Mouse (Mus musculus): ENCODE data around the gene Jam2. TPM values are rescaled to one million over a fixed set of nuclear protein-coding genes. Genes with fewer than 3 reads are reported as not detected.

Gene Jam2
- polyA plus RNA-seq, 1 experiment, result 37.2 TPM

DNA sequence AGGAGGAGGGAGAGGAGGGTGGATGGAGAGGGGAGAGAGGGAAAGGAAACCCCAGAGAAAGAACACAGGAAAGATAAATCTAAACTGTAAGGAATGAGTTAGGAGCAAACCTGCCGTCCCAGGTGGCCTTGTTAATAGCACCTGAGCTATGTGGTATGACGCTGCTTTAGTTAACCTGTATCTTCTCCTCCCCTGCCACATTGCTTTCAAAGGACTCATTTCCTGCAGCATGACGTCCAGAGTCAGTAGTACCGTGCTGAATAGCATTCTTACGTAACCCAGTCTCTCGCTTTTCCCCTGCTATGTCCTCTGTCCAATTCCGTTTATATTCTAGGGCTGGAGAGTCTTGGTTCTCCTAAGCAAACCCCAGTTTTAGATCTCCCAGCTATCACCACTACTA, 3.0 kb upstream of the Jam2 start:
- no peak for TF ChIP-seq TCF12 (IDR thresholded peaks at IDR 0.05; ENCODE audit: insufficient read depth, poor library complexity, severe bottlenecking)
- TF ChIP-seq USF1 (IDR thresholded peaks at IDR 0.05; ENCODE audit: low read depth), result no peak
- TF ChIP-seq MYOD1 (IDR thresholded peaks at IDR 0.05; ENCODE audit: control insufficient read depth in 1 of 3, insufficient read length in 2 of 3, low read depth in 2 of 3), result no peak
- no peak for TF ChIP-seq MAX (IDR thresholded peaks at IDR 0.05; ENCODE audit: low read depth)
- no peak for TF ChIP-seq POLR2AphosphoS2 (IDR thresholded peaks at IDR 0.05; ENCODE audit: insufficient read length, low read depth)
- no peak for TF ChIP-seq TCF3 (IDR thresholded peaks at IDR 0.05; ENCODE audit: insufficient read length, low read depth)
- TF ChIP-seq SRF (IDR thresholded peaks at IDR 0.05; ENCODE audit: control insufficient read depth, insufficient read length, low read depth), result no peak
- TF ChIP-seq MYOG (IDR thresholded peaks at IDR 0.05; ENCODE audit: control insufficient read depth in 1 of 3, insufficient read depth in 1 of 3, insufficient read length in 2 of 3, low read depth in 2 of 3), result no peak
- no peak for TF ChIP-seq CEBPB (IDR thresholded peaks at IDR 0.05; ENCODE audit: insufficient read depth, poor library complexity, severe bottlenecking)
- no peak for TF ChIP-seq POLR2A (IDR thresholded peaks at IDR 0.05; ENCODE audit: insufficient read length, low read depth)
- TF ChIP-seq E2F4 (IDR thresholded peaks at IDR 0.05; ENCODE audit: insufficient read depth), result no peak
- no peak for TF ChIP-seq REST (IDR thresholded peaks at IDR 0.05; ENCODE audit: insufficient read depth, insufficient read length)
- no peaks in the 10 kb centered on the region for H3K27me3 ChIP-seq (ENCODE audit: control insufficient read depth, insufficient read depth, insufficient read length)

DNA sequence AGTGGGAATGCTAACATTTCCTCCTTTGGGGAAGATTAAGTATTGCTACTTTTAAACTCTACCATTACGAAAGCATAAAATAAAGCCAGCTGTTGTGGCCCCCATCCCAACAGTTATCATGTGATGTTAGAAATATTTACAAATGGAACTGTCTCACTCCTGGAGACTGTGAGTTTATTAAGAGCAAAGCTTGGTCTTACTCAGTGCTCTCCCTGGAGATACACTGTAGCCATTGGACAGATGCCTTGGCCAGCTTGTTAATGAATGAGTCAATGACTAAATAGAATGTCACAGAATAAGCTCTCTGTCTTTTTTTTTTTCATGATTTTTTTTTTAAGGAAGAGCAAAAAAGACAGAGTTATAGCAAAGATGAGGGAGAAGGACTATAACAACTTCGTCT, 2.5 kb upstream of the Jam2 start:
- TF ChIP-seq SRF (IDR thresholded peaks at IDR 0.05; ENCODE audit: control insufficient read depth, insufficient read length, low read depth) (no peak), CEBPB (IDR thresholded peaks at IDR 0.05; ENCODE audit: insufficient read depth, poor library complexity, severe bottlenecking) (no peak), MYOG (IDR thresholded peaks at IDR 0.05; ENCODE audit: control insufficient read depth in 1 of 3, insufficient read depth in 1 of 3, insufficient read length in 2 of 3, low read depth in 2 of 3) (no peak), REST (IDR thresholded peaks at IDR 0.05; ENCODE audit: insufficient read depth, insufficient read length) (no peak), TCF3 (IDR thresholded peaks at IDR 0.05; ENCODE audit: insufficient read length, low read depth) (no peak), POLR2A (IDR thresholded peaks at IDR 0.05; ENCODE audit: insufficient read length, low read depth) (no peak), E2F4 (IDR thresholded peaks at IDR 0.05; ENCODE audit: insufficient read depth) (no peak), MYOD1 (IDR thresholded peaks at IDR 0.05; ENCODE audit: control insufficient read depth in 1 of 3, insufficient read length in 2 of 3, low read depth in 2 of 3) (no peak), TCF12 (IDR thresholded peaks at IDR 0.05; ENCODE audit: insufficient read depth, poor library complexity, severe bottlenecking) (no peak), POLR2AphosphoS2 (IDR thresholded peaks at IDR 0.05; ENCODE audit: insufficient read length, low read depth) (no peak), MAX (IDR thresholded peaks at IDR 0.05; ENCODE audit: low read depth) (no peak), USF1 (IDR thresholded peaks at IDR 0.05; ENCODE audit: low read depth) (no peak)
- H3K79me2 ChIP-seq (ENCODE audit: control insufficient read depth, insufficient read depth), result peaks cover 10% of the 10 kb centered on the region
- no peaks in the 10 kb centered on the region for H3K27me3 ChIP-seq (ENCODE audit: control insufficient read depth, insufficient read depth, insufficient read length)
- H3K4me2 ChIP-seq (ENCODE audit: low read depth), result no peak overlapping the region
- H3ac ChIP-seq (ENCODE audit: control insufficient read depth, insufficient read length), result no peak overlapping the region
- no peaks in the 10 kb centered on the region for H3K36me3 ChIP-seq (ENCODE audit: control insufficient read depth, insufficient read depth)
- no peak overlapping the region for H3K4me3 ChIP-seq

More for the DNA sequence above, 3.0 kb upstream of the Jam2 start:
- Histone ChIP-seq H3ac (ENCODE audit: control insufficient read depth, insufficient read length) (no peak overlapping the region), H3K36me3 (ENCODE audit: control insufficient read depth, insufficient read depth) (no peaks in the 10 kb centered on the region), H3K79me2 (ENCODE audit: control insufficient read depth, insufficient read depth) (peaks cover 7% of the 10 kb centered on the region), H3K4me2 (ENCODE audit: low read depth) (no peak overlapping the region), H3K4me3 (no peak overlapping the region)

DNA sequence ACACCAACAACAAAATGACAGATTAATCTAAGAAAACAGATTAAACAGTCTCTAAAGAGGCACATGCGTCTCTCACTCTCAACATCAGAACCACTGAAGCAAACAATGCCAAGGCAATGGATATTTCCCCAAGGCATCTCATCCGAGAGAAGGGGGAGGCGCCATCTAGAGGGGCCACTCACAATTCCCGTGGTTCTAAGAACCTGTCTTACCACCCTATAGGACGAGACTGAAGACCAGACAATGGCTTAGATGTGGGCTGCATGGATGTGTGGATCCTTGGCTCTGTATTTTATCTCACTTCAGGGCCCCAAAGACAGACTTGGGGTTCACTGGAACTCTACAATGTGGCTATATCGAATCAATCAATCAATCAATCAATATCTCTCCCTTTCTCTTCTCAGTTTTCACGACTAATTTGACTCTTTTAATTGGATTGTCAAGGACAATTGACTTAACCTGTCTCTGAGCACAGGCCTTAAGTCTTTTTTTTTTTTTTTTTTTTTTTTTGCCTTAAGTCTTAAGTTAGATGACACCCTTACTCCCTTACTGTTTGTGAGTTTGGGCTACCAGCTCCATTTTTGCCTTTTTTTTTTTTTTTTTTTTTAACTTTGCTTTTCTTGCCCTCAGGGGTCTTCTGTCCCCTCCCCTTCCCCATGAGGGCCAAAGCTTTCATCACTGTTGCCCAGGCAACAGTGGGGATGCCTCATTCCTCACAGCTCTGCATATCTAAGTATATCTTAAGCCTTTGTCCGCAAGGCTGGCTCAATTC, 1.2 kb upstream of the Jam2 start:
- Histone ChIP-seq H3K79me2 (ENCODE audit: control insufficient read depth, insufficient read depth) (peaks cover 22% of the 10 kb centered on the region), H3K27me3 (ENCODE audit: control insufficient read depth, insufficient read depth, insufficient read length) (no peaks in the 10 kb centered on the region), H3ac (ENCODE audit: control insufficient read depth, insufficient read length) (no peak overlapping the region), H3K4me3 (peak overlapping the region; percentile 88), H3K4me2 (ENCODE audit: low read depth) (peak overlapping the region; percentile 86), H3K36me3 (ENCODE audit: control insufficient read depth, insufficient read depth) (no peaks in the 10 kb centered on the region)
- TF ChIP-seq TCF3 (IDR thresholded peaks at IDR 0.05; ENCODE audit: insufficient read length, low read depth) (no peak), MYOD1 (IDR thresholded peaks at IDR 0.05; ENCODE audit: control insufficient read depth in 1 of 3, insufficient read length in 2 of 3, low read depth in 2 of 3) (no peak), CEBPB (IDR thresholded peaks at IDR 0.05; ENCODE audit: insufficient read depth, poor library complexity, severe bottlenecking) (no peak), MAX (IDR thresholded peaks at IDR 0.05; ENCODE audit: low read depth) (no peak), MYOG (IDR thresholded peaks at IDR 0.05; ENCODE audit: control insufficient read depth in 1 of 3, insufficient read depth in 1 of 3, insufficient read length in 2 of 3, low read depth in 2 of 3) (no peak), SRF (IDR thresholded peaks at IDR 0.05; ENCODE audit: control insufficient read depth, insufficient read length, low read depth) (no peak), POLR2AphosphoS2 (IDR thresholded peaks at IDR 0.05; ENCODE audit: insufficient read length, low read depth) (no peak), POLR2A (IDR thresholded peaks at IDR 0.05; ENCODE audit: insufficient read length, low read depth) (no peak), USF1 (IDR thresholded peaks at IDR 0.05; ENCODE audit: low read depth) (no peak), REST (IDR thresholded peaks at IDR 0.05; ENCODE audit: insufficient read depth, insufficient read length) (no peak), TCF12 (IDR thresholded peaks at IDR 0.05; ENCODE audit: insufficient read depth, poor library complexity, severe bottlenecking) (no peak), E2F4 (IDR thresholded peaks at IDR 0.05; ENCODE audit: insufficient read depth) (no peak)

- no peaks in the 10 kb centered on the region for H3K27me3 ChIP-seq (ENCODE audit: control insufficient read depth, insufficient read depth, insufficient read length)
- peaks cover 29% of the 10 kb centered on the region for H3K79me2 ChIP-seq (ENCODE audit: control insufficient read depth, insufficient read depth)
- TF ChIP-seq USF1 (IDR thresholded peaks at IDR 0.05; ENCODE audit: low read depth) (no peak), CEBPB (IDR thresholded peaks at IDR 0.05; ENCODE audit: insufficient read depth, poor library complexity, severe bottlenecking) (no peak), REST (IDR thresholded peaks at IDR 0.05; ENCODE audit: insufficient read depth, insufficient read length) (no peak), MAX (IDR thresholded peaks at IDR 0.05; ENCODE audit: low read depth) (no peak), E2F4 (IDR thresholded peaks at IDR 0.05; ENCODE audit: insufficient read depth) (no peak), MYOG (IDR thresholded peaks at IDR 0.05; ENCODE audit: control insufficient read depth in 1 of 3, insufficient read depth in 1 of 3, insufficient read length in 2 of 3, low read depth in 2 of 3) (no peak), POLR2A (IDR thresholded peaks at IDR 0.05; ENCODE audit: insufficient read length, low read depth) (no peak), TCF3 (IDR thresholded peaks at IDR 0.05; ENCODE audit: insufficient read length, low read depth) (no peak), TCF12 (IDR thresholded peaks at IDR 0.05; ENCODE audit: insufficient read depth, poor library complexity, severe bottlenecking) (no peak), SRF (IDR thresholded peaks at IDR 0.05; ENCODE audit: control insufficient read depth, insufficient read length, low read depth) (no peak), POLR2AphosphoS2 (IDR thresholded peaks at IDR 0.05; ENCODE audit: insufficient read length, low read depth) (no peak), MYOD1 (IDR thresholded peaks at IDR 0.05; ENCODE audit: control insufficient read depth in 1 of 3, insufficient read length in 2 of 3, low read depth in 2 of 3) (no peak)
- no peaks in the 10 kb centered on the region for H3K36me3 ChIP-seq (ENCODE audit: control insufficient read depth, insufficient read depth)
- peak overlapping the region; percentile 88 for H3K4me3 ChIP-seq
- peak overlapping the region; percentile 86 for H3K4me2 ChIP-seq (ENCODE audit: low read depth)
- peak overlapping the region; percentile 54 for H3ac ChIP-seq (ENCODE audit: control insufficient read depth, insufficient read length)
Observed at GRCm38 (mm10) chr16:84773268-84773861, 558 bp upstream of the Jam2 start.
